Mouse (Mus musculus) forebrain, embryonic 12.5 days (tissue): ENCODE data around the gene Chst11. TPM values are rescaled to one million over a fixed set of nuclear protein-coding genes. Genes with fewer than 3 reads are reported as not detected.

Experiments
- ATAC-seq: fragments of 200-750 bp; cut with Nextera tagmentation; 2 replicates; pipeline ENCODE4 v1.8.0; 2017; ENCODE audit warnings: moderate TSS enrichment; ENCODE audit not compliant: low FRiP score
- H3K27ac ChIP-seq: fragments of 300-500 bp; sonication (generic); 2 replicates; pipeline ENCODE4 v1.5.1; 2016; ENCODE audit warnings: mild to moderate bottlenecking
- H3K27me3 ChIP-seq: fragments of 300-500 bp; sonication (generic); 2 replicates; pipeline ENCODE4 v1.6.1; 2016; ENCODE audit warnings: mild to moderate bottlenecking
- H3K36me3 ChIP-seq: fragments of 300-500 bp; sonication (generic); replicated peaks from 2 replicates; pipeline ENCODE4 v1.6.1; 2016; ENCODE audit warnings: mild to moderate bottlenecking
- H3K4me1 ChIP-seq: fragments of 300-500 bp; sonication (generic); 2 replicates; pipeline ENCODE4 v1.6.1; 2016
- H3K4me2 ChIP-seq: fragments of 300-500 bp; sonication (generic); 2 replicates; pipeline ENCODE4 v1.6.1; 2016; ENCODE audit warnings: mild to moderate bottlenecking, moderate library complexity
- H3K4me3 ChIP-seq: fragments of 300-500 bp; sonication (generic); replicated peaks from 2 replicates; pipeline ENCODE4 v1.5.1; 2016; ENCODE audit warnings: mild to moderate bottlenecking
- H3K9ac ChIP-seq: fragments of 300-500 bp; sonication (generic); 2 replicates; pipeline ENCODE4 v1.6.1; 2016; ENCODE audit warnings: mild to moderate bottlenecking
- H3K9me3 ChIP-seq: fragments of 300-500 bp; sonication (generic); 2 replicates; pipeline ENCODE4 v1.6.1; 2016
- WGBS: fragments of 180-500 bp; shearing (Covaris S2); methylation state at CpG from one replicate; pipeline ENCODE4 v1.1.7; 2016; 5-methylcytosine and 5-hydroxymethylcytosine counted together
- polyA plus RNA-seq: library from polyadenylated mRNA; unstranded; fragments of >200 nt; fragmentation: Nextera tagmentation; extraction: Ambion mirVana; gene quantifications from 2 replicates; pipeline ENCODE4 v1.2.1, GENCODE M21; 2016

Gene Chst11
- polyA plus RNA-seq, 1 experiment from 2014 or later, result 2.6 TPM

DNA sequence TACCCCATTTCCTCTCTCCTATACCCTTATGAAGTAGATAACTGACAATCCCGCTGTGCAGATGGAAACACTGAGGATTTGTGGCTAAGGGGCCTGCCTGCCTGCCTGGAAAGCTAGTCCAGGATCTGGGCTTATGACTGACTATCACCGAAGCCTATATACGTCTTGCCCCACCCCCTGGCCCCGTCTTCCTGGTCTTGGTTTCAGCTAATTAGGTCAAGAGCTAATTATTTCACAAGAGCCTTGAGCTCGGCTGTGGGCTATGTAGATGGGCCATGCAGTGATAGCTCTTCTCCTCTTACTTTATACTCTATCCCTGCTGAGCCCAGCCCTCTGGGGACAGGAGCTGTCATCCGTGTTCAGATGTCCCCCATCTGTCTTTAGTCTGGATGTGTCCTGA is 12.2 kb downstream of the Chst11 start:
- no peak overlapping the region for H3K4me2 ChIP-seq
- H3K27me3 ChIP-seq, result no peaks in the 10 kb centered on the region

DNA sequence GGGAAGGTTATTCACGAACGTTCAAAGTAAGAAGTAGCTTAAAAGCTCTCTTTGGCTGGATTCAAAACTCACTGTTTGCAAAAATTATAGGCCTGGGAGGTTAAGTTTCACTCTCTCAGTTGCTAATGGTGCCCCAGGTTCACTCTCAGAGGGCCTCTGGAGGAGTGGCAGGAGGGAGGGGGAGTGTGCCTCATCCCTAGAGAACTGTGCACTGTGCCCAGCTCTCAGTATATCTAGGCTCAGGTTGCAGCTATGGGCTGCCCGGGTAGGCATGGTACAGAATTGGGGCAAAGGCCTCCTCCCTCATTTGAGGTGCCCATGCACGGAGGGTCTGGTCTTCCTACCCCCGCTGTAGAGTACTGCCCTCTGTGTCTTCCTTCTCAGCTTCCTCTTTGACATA is 14.9 kb downstream of the Chst11 start:
- H3K4me2 ChIP-seq, result no peak overlapping the region
- no peaks in the 10 kb centered on the region for H3K36me3 ChIP-seq
- peaks cover 5% of the 10 kb centered on the region; the same call in 1 of the 2 replicates for H3K4me1 ChIP-seq
- H3K4me3 ChIP-seq, result no peak overlapping the region
- WGBS, result 88% methylated on average over 5 of the region's 5 CpGs
- no peak for ATAC-seq
- H3K27me3 ChIP-seq, result no peaks in the 10 kb centered on the region
- no peaks in the 10 kb centered on the region for H3K9me3 ChIP-seq
- no peak overlapping the region for H3K9ac ChIP-seq
- no peak overlapping the region for H3K27ac ChIP-seq

More for the DNA sequence above, 12.2 kb downstream of the Chst11 start:
- no peaks in the 10 kb centered on the region for H3K9me3 ChIP-seq
- 83% methylated on average over 6 of the region's 6 CpGs for WGBS
- no peaks in the 10 kb centered on the region for H3K36me3 ChIP-seq
- no peak overlapping the region for H3K27ac ChIP-seq
- ATAC-seq, result no peak
- peaks cover 9% of the 10 kb centered on the region for H3K4me1 ChIP-seq
- H3K4me3 ChIP-seq, result no peak overlapping the region
- H3K9ac ChIP-seq, result no peak overlapping the region

DNA sequence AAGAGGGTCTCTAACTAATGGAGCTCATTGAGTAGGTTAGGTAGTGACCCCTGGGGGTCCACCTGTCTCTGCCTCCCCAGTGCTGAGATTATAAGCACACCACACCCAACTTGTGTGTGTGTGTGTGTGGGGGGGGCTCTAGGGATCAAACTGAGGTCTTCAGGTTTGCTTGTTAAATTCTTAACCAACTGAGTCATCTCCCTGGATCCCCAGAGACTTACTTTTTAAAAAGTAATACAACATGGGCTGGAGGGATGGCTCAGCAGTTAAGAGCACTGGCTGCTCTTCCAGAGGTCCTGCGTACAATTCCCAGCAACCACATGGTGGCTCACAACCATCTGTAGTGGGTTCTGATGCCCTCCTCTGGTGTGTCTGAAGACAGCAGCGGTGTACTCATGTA is 15.4 kb downstream of the Chst11 start:
- Histone ChIP-seq H3K4me2 (no peak overlapping the region), H3K27ac (no peak overlapping the region), H3K27me3 (no peaks in the 10 kb centered on the region), H3K9me3 (no peaks in the 10 kb centered on the region), H3K4me3 (no peak overlapping the region), H3K36me3 (0 out of 2 replicates have a peak, but pooled peaks cover 3% of the 10 kb centered on the region), H3K4me1 (peaks cover 5% of the 10 kb centered on the region; the same call in 1 of the 2 replicates), H3K9ac (no peak overlapping the region)
- no peak for ATAC-seq
- 100% methylated on average over 2 of the region's 2 CpGs for WGBS

DNA sequence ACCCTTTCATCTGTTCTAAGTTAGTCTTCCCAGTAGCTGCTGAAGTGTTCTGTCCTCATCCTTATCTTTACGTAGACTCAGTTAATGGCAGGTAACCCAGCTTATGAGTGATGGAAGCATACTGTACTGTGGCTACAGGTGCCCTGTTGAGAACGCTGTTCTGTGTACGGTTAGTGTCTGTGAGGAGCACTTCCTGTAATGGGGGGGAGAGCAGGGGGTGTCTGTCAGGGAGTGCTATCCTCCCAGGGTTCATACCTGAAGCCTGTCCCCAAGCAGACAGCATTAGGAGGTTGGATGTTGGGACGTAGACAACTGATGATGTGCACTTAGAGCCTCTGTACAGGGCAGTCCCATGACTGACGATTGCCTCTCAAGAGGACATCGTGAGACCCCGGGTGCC is 18.6 kb downstream of the Chst11 start:
- H3K27me3 ChIP-seq, result no peaks in the 10 kb centered on the region
- 93% methylated on average over 7 of the region's 7 CpGs for WGBS
- H3K4me3 ChIP-seq, result no peak overlapping the region
- H3K36me3 ChIP-seq, result 0 out of 2 replicates have a peak, but pooled peaks cover 6% of the 10 kb centered on the region
- no peak for ATAC-seq
- H3K4me1 ChIP-seq, result peaks cover 5% of the 10 kb centered on the region; the same call in 1 of the 2 replicates
- no peak overlapping the region for H3K9ac ChIP-seq
- H3K9me3 ChIP-seq, result no peaks in the 10 kb centered on the region
- H3K27ac ChIP-seq, result no peak overlapping the region
- no peak overlapping the region for H3K4me2 ChIP-seq

DNA sequence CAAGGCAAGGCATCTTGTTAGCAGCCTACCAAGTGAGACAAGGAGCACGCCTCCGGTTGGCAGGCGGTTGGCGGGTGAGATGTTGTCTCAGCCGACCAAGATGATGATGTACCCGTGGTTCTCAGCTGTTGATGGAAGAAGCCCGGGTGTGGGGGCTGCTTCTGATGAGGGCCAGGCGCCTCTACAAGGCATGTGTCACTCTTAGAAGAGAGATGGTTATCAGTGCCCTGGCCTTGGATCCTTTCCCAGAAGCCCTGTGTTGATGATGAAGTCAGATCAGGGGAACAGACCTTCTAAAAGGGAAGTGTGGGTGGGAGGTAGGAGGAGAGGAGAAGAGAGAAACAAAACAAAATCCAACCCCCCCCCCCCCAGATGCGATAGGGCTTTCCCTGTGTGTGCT is 19.1 kb downstream of the Chst11 start:
- Histone ChIP-seq H3K4me3 (no peak overlapping the region), H3K9ac (no peak overlapping the region), H3K27me3 (no peaks in the 10 kb centered on the region), H3K36me3 (0 out of 2 replicates have a peak, but pooled peaks cover 6% of the 10 kb centered on the region), H3K4me2 (no peak overlapping the region), H3K4me1 (peaks cover 5% of the 10 kb centered on the region; the same call in 1 of the 2 replicates), H3K27ac (no peak overlapping the region), H3K9me3 (no peaks in the 10 kb centered on the region)
- 93% methylated on average over 9 of the region's 9 CpGs for WGBS
- ATAC-seq, result no peak

DNA sequence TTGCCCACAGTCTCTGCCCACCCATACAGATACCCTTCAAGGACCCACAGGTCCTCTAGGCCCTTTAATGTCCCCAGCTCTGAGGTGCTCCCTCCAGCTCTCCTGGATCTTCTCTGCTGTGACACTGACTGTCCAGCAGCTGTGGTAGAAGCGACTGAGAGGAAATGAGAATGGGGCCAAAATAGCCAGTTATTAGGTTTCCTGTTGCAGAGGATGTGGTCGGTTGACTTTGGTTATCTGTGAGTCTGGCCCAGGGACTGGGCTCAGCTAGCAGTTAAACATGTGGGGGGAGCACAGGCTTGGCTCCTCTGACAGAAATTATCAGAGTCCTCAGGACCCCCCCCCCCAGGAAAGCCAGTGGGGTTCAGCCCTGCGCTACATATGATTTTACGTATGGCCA is 19.7 kb downstream of the Chst11 start:
- Histone ChIP-seq H3K4me1 (peaks cover 5% of the 10 kb centered on the region; the same call in 1 of the 2 replicates), H3K9me3 (no peaks in the 10 kb centered on the region), H3K27me3 (no peaks in the 10 kb centered on the region), H3K4me2 (no peak overlapping the region), H3K9ac (no peak overlapping the region), H3K36me3 (0 out of 2 replicates have a peak, but pooled peaks cover 6% of the 10 kb centered on the region), H3K4me3 (no peak overlapping the region), H3K27ac (no peak overlapping the region)
- WGBS, result 89% methylated on average over 4 of the region's 4 CpGs
- ATAC-seq, result no peak

DNA sequence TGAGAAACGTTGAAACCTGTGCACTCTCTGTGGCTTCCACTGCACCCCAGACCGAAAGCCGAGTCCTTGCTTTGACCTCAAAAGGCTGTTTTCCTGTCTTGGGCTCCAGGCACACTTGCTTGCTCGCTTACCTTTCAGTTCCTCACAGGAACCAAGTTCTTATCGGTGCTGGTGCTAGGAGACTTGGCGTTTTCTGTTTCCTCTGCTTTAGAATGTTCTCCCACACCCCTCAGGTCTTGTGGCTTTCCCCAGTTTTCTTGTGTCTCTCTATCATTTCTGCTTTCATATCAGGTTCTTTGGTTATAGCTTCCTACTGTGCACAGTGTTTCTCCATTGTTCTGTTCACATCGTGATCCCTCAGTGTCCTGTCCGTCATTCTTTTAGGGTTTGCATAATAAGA is 21.0 kb downstream of the Chst11 start:
- 93% methylated on average over 8 of the region's 8 CpGs for WGBS
- peaks cover 4% of the 10 kb centered on the region; the same call in 1 of the 2 replicates for H3K4me1 ChIP-seq
- H3K4me3 ChIP-seq, result no peak overlapping the region
- no peak overlapping the region for H3K4me2 ChIP-seq
- no peak overlapping the region for H3K27ac ChIP-seq
- no peak overlapping the region for H3K9ac ChIP-seq
- no peak for ATAC-seq
- no peaks in the 10 kb centered on the region for H3K9me3 ChIP-seq
- H3K36me3 ChIP-seq, result 0 out of 2 replicates have a peak, but pooled peaks cover 6% of the 10 kb centered on the region
- no peaks in the 10 kb centered on the region for H3K27me3 ChIP-seq

DNA sequence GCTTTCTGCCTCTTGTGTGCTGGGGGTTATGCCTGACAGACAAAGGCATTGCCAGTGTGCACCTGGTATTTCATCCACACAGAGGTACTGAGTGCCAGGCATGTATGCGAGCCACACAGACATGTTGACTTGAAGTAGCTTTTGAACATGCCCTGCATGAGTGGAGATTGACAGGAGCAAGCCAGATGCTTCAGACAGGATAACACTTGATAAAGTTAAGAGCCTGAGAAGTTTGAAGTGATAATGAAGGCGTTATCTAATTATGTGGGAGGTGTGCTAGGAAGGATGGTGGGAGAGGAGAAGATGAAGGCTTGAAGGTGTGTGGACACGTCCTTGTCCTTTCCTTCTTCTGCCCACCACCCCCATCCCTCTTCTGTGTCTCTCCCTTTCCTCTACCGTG is 28.7 kb downstream of the Chst11 start:
- no peak for ATAC-seq
- WGBS, result 86% methylated on average over 4 of the region's 4 CpGs
- no peak overlapping the region for H3K4me3 ChIP-seq
- no peaks in the 10 kb centered on the region for H3K36me3 ChIP-seq
- no peak overlapping the region for H3K4me2 ChIP-seq
- H3K4me1 ChIP-seq, result peaks cover 12% of the 10 kb centered on the region
- no peak overlapping the region for H3K9ac ChIP-seq
- no peak overlapping the region for H3K27ac ChIP-seq
- H3K9me3 ChIP-seq, result no peaks in the 10 kb centered on the region
- no peaks in the 10 kb centered on the region for H3K27me3 ChIP-seq

DNA sequence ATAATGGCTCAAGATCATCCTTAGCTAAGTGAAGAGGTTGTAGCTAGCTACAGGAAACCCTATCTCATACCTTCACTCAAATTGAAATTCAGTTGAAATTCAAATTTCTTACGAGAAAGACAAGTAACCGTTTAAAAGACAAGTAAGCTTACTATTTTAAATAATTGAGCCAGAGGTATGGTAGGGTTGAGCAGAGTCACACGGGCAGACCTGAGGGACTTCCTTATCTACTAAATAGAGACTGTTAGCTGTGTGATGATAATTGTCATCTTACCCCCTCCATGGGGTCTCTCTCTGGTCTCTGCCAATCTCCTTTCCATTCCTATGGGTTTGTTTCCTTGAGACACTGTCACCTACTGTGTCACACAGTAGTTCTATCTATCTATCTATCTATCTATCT is 30.6 kb downstream of the Chst11 start:
- 95% methylated on average over 3 of the region's 3 CpGs for WGBS
- H3K9me3 ChIP-seq, result no peaks in the 10 kb centered on the region
- no peak for ATAC-seq
- H3K4me1 ChIP-seq, result peaks cover 27% of the 10 kb centered on the region
- no peaks in the 10 kb centered on the region for H3K36me3 ChIP-seq
- no peaks in the 10 kb centered on the region for H3K27me3 ChIP-seq
- no peak overlapping the region for H3K27ac ChIP-seq
- H3K9ac ChIP-seq, result no peak overlapping the region
- no peak overlapping the region for H3K4me3 ChIP-seq
- H3K4me2 ChIP-seq, result no peak overlapping the region

DNA sequence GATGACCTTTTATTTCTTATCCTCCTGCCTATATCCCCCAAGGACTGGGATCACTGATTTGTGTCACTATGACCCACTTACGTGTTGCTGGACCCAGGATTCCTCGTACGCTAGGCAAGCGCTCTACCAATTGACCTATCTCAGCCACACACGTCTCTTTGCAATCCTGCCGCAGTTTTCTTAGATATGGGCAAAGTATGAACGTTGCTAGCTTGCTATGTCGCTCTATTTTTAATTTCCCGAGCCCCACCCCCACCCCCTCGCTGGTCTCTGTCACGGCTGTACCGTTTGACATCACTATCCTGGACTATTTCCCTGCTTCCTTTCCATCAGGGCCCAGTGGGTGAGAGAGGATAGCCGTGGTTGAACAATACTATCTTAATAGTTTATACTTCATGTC is 31.5 kb downstream of the Chst11 start:
- Histone ChIP-seq H3K4me1 (peaks cover 31% of the 10 kb centered on the region), H3K27ac (no peak overlapping the region), H3K9me3 (no peaks in the 10 kb centered on the region), H3K27me3 (no peaks in the 10 kb centered on the region), H3K36me3 (no peaks in the 10 kb centered on the region), H3K4me3 (no peak overlapping the region), H3K4me2 (no peak overlapping the region), H3K9ac (no peak overlapping the region)
- WGBS, result 88% methylated on average over 13 of the region's 13 CpGs
- no peak for ATAC-seq

DNA sequence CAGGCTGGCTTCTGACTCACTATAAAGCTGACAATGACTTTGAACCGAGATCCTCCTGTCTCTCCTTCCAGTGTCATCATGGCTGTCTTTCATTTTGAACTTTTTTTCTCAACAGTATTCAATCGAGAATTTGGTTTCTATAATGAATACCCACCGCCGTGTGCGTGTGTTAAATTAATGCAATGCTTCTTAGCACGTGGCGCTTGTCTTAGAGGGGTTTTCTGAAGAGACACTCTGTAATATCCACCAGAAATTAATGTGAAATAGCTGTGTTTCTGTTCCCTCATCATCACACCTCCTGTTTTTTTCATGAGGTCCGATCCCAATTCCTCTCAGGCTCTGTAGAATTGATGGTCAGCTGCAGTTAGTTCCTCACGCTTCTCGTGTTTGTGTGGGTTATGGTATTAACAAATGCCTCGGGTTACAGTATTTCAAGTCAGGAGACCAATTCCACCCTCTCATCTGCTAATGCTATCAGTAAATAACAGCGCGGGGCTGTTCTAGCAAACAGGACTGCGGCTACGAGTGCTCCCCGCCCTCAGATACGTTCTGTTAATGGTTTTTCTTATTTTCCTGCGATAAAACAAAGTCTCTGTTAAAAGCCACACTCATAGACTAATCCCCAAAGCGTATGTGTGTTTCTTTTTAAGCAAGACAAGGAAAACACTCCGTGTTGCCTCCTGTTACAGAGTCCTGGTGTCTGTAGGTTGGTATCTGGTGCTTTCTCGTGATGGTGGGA is 32.6 kb downstream of the Chst11 start:
- no peak for ATAC-seq
- no peaks in the 10 kb centered on the region for H3K9me3 ChIP-seq
- H3K4me2 ChIP-seq, result no peak overlapping the region
- H3K9ac ChIP-seq, result no peak overlapping the region
- no peaks in the 10 kb centered on the region for H3K27me3 ChIP-seq
- WGBS, result 79% methylated on average over 21 of the region's 21 CpGs
- H3K4me3 ChIP-seq, result no peak overlapping the region
- H3K36me3 ChIP-seq, result no peaks in the 10 kb centered on the region
- peaks cover 30% of the 10 kb centered on the region for H3K4me1 ChIP-seq
- no peak overlapping the region for H3K27ac ChIP-seq

DNA sequence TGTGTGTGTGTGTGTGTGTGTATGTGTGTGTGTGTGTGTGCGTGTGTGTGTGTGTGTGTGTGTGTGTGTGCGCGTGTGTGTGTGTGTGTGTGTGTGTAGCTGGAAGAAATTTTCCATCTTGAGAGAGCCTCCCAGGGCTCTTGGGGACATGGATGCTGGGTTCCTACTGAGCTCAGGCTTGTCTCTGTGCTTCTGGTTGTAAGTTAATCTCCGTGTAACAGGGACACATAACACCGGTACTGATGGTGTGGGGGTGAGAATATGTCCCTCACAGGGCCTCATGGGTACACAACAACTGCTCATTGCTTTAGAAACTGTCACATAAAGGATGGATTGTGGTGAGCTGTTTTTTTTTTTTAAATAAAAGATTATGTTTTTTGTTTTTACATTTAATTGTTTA is 33.2 kb downstream of the Chst11 start:
- Histone ChIP-seq H3K9me3 (no peaks in the 10 kb centered on the region), H3K27ac (no peak overlapping the region), H3K4me3 (no peak overlapping the region), H3K27me3 (no peaks in the 10 kb centered on the region), H3K4me2 (no peak overlapping the region), H3K36me3 (no peaks in the 10 kb centered on the region), H3K4me1 (peaks cover 30% of the 10 kb centered on the region), H3K9ac (no peak overlapping the region)
- 86% methylated on average over 4 of the region's 5 CpGs for WGBS
- ATAC-seq, result no peak
